Mouse (Mus musculus): ENCODE results near the gene Tomm40. TPM values are rescaled to one million over a fixed set of nuclear protein-coding genes. Genes with fewer than 3 reads are reported as not detected.

Gene Tomm40
- polyA plus RNA-seq, 2 experiments, result 101 to 124 TPM

- no peak overlapping the region for H3K4me2 ChIP-seq (replicated peaks; ENCODE audit: low read depth, low read length, severe bottlenecking)
- no peak overlapping the region for H3K27ac ChIP-seq (replicated peaks; ENCODE audit: low read depth, low read length)
- 53% methylated on average over 14 of the region's 14 CpGs for WGBS
- ATAC-seq (ENCODE audit: low FRiP score, low read depth) (no peak), DNase-seq (ENCODE audit: low spot score) (no peak)
- H3K9ac ChIP-seq (ENCODE audit: low read depth, low read length, severe bottlenecking), result no peak overlapping the region
- H3K4me3 ChIP-seq (replicated peaks; ENCODE audit: low read length), result no peak overlapping the region
- no peaks in the 10 kb centered on the region for H3K9me3 ChIP-seq (ENCODE audit: control insufficient read depth, low read length)
- peaks cover 11% of the 10 kb centered on the region for H3K36me3 ChIP-seq (ENCODE audit: control insufficient read depth, insufficient read depth, low read length)
- peaks cover 27% of the 10 kb centered on the region for H3K4me1 ChIP-seq (ENCODE audit: control insufficient read depth, insufficient read depth, low read length)
- no peak for TF ChIP-seq POLR2A (IDR thresholded peaks at IDR 0.05; ENCODE audit: borderline replicate concordance, extremely low read depth, insufficient read depth, insufficient read length)
- H3K27me3 ChIP-seq (ENCODE audit: control insufficient read depth, insufficient read depth, low read length), result no peaks in the 10 kb centered on the region
Observed at GRCm38 (mm10) chr7:19744590-19745385, 29.6 kb upstream of the Tomm40 start.

- no peak for DNase-seq (ENCODE audit: low spot score)
- Histone ChIP-seq H3K27me3 (ENCODE audit: control insufficient read depth, insufficient read depth, low read length) (no peaks in the 10 kb centered on the region), H3K4me1 (ENCODE audit: control insufficient read depth, insufficient read depth, low read length) (peaks cover 27% of the 10 kb centered on the region), H3K4me3 (replicated peaks; ENCODE audit: low read length) (no peak overlapping the region), H3K9ac (ENCODE audit: low read depth, low read length, severe bottlenecking) (no peak overlapping the region), H3K9me3 (ENCODE audit: control insufficient read depth, low read length) (no peaks in the 10 kb centered on the region), H3K4me2 (replicated peaks; ENCODE audit: low read depth, low read length, severe bottlenecking) (no peak overlapping the region), H3K27ac (replicated peaks; ENCODE audit: low read depth, low read length) (no peak overlapping the region), H3K36me3 (ENCODE audit: control insufficient read depth, insufficient read depth, low read length) (peaks cover 11% of the 10 kb centered on the region)
- TF ChIP-seq POLR2A (IDR thresholded peaks at IDR 0.05; ENCODE audit: borderline replicate concordance, extremely low read depth, insufficient read depth, insufficient read length), result no peak
- no peak for ATAC-seq (ENCODE audit: low FRiP score, low read depth)
- WGBS, result 87% methylated on average over 6 of the region's 6 CpGs
Observed at GRCm38 (mm10) chr7:19743791-19744190, 28.6 kb upstream of the Tomm40 start.

GRCm38 (mm10) chr7:19742468-19742867 is 27.2 kb upstream of the Tomm40 start:
- no peak for DNase-seq (ENCODE audit: low spot score)
- Histone ChIP-seq H3K9me3 (ENCODE audit: control insufficient read depth, low read length) (no peaks in the 10 kb centered on the region), H3K36me3 (ENCODE audit: control insufficient read depth, insufficient read depth, low read length) (peaks cover 19% of the 10 kb centered on the region), H3K27ac (replicated peaks; ENCODE audit: low read depth, low read length) (no peak overlapping the region), H3K4me3 (replicated peaks; ENCODE audit: low read length) (no peak overlapping the region), H3K27me3 (ENCODE audit: control insufficient read depth, insufficient read depth, low read length) (no peaks in the 10 kb centered on the region), H3K9ac (ENCODE audit: low read depth, low read length, severe bottlenecking) (no peak overlapping the region), H3K4me1 (ENCODE audit: control insufficient read depth, insufficient read depth, low read length) (peaks cover 19% of the 10 kb centered on the region), H3K4me2 (replicated peaks; ENCODE audit: low read depth, low read length, severe bottlenecking) (no peak overlapping the region)
- TF ChIP-seq POLR2A (IDR thresholded peaks at IDR 0.05; ENCODE audit: borderline replicate concordance, extremely low read depth, insufficient read depth, insufficient read length), result no peak
- WGBS, result 50% methylated on average over 5 of the region's 5 CpGs
- ATAC-seq (ENCODE audit: low FRiP score, low read depth), result no peak

- no peak for ATAC-seq (ENCODE audit: low FRiP score, low read depth)
- DNase-seq (ENCODE audit: low spot score), result no peak
- Histone ChIP-seq H3K27me3 (ENCODE audit: control insufficient read depth, insufficient read depth, low read length) (no peaks in the 10 kb centered on the region), H3K9ac (ENCODE audit: low read depth, low read length, severe bottlenecking) (no peak overlapping the region), H3K36me3 (ENCODE audit: control insufficient read depth, insufficient read depth, low read length) (peaks cover 29% of the 10 kb centered on the region), H3K9me3 (ENCODE audit: control insufficient read depth, low read length) (no peaks in the 10 kb centered on the region), H3K27ac (replicated peaks; ENCODE audit: low read depth, low read length) (no peak overlapping the region), H3K4me2 (replicated peaks; ENCODE audit: low read depth, low read length, severe bottlenecking) (no peak overlapping the region), H3K4me3 (replicated peaks; ENCODE audit: low read length) (no peak overlapping the region), H3K4me1 (ENCODE audit: control insufficient read depth, insufficient read depth, low read length) (peaks cover 9% of the 10 kb centered on the region)
- WGBS, result 17% methylated on average over 8 of the region's 8 CpGs
- TF ChIP-seq POLR2A (IDR thresholded peaks at IDR 0.05; ENCODE audit: borderline replicate concordance, extremely low read depth, insufficient read depth, insufficient read length), result no peak
Observed at GRCm38 (mm10) chr7:19741329-19742031, 26.2 kb upstream of the Tomm40 start.

- no peak for DNase-seq (ENCODE audit: low spot score)
- H3K4me1 ChIP-seq (ENCODE audit: control insufficient read depth, insufficient read depth, low read length), result peaks cover 8% of the 10 kb centered on the region; the same call in 1 of the 2 replicates
- H3K9ac ChIP-seq (ENCODE audit: low read depth, low read length, severe bottlenecking), result no peak overlapping the region
- H3K4me3 ChIP-seq (replicated peaks; ENCODE audit: low read length), result no peak overlapping the region
- no peaks in the 10 kb centered on the region for H3K9me3 ChIP-seq (ENCODE audit: control insufficient read depth, low read length)
- no peak for ATAC-seq (ENCODE audit: low FRiP score, low read depth)
- peaks cover 34% of the 10 kb centered on the region for H3K36me3 ChIP-seq (ENCODE audit: control insufficient read depth, insufficient read depth, low read length)
- no peak for TF ChIP-seq POLR2A (IDR thresholded peaks at IDR 0.05; ENCODE audit: borderline replicate concordance, extremely low read depth, insufficient read depth, insufficient read length)
- H3K27me3 ChIP-seq (ENCODE audit: control insufficient read depth, insufficient read depth, low read length), result no peaks in the 10 kb centered on the region
- WGBS, result 90% methylated on average over 11 of the region's 11 CpGs
- no peak overlapping the region for H3K4me2 ChIP-seq (replicated peaks; ENCODE audit: low read depth, low read length, severe bottlenecking)
- H3K27ac ChIP-seq (replicated peaks; ENCODE audit: low read depth, low read length), result no peak overlapping the region
Observed at GRCm38 (mm10) chr7:19740269-19740668, 25.0 kb upstream of the Tomm40 start.
